ENCODE assay signal across 8 mouse cellular contexts in genomic region chr1:51265118-51265800, GRCm38 (mm10). TPM values are rescaled to one million over a fixed set of nuclear protein-coding genes. Genes with fewer than 3 reads are reported as not detected.
DNase-seq lines count a peak whose midpoint lies in the region; ATAC-seq and TF ChIP-seq lines count a peak whose summit lies in the region.

No protein-coding gene starts in this region.

- no peaks in the 10 kb centered on the region for H3K27me3 ChIP-seq in liver, adult 2 months (ENCODE audit: control insufficient read depth, insufficient read depth, low read length)
- H3K27me3 ChIP-seq in liver, embryonic 11.5 days (replicated peaks; ENCODE audit: control insufficient read depth, insufficient read depth, low read length) = no peaks in the 10 kb centered on the region
- no peaks in the 10 kb centered on the region for H3K27me3 ChIP-seq in stomach, embryonic 15.5 days (replicated peaks)
- H3K27me3 ChIP-seq in forebrain, embryonic 11.5 days (ENCODE audit: control insufficient read depth, insufficient read depth, low read length) = no peaks in the 10 kb centered on the region

- peak overlapping the region; percentile 64 for H3K27ac ChIP-seq in liver, adult 2 months (replicated peaks; ENCODE audit: insufficient read depth, low read depth, low read length)
- H3K27ac ChIP-seq in liver, embryonic 11.5 days (ENCODE audit: low read depth, low read length) = no peak overlapping the region
- peak overlapping the region; percentile 66 for H3K27ac ChIP-seq in stomach, embryonic 15.5 days
- no peak overlapping the region for H3K27ac ChIP-seq in forebrain, embryonic 11.5 days (ENCODE audit: low read depth, low read length)

- no peak for TF ChIP-seq POLR2A in liver, adult 2 months (IDR thresholded peaks at IDR 0.05; ENCODE audit: extremely low read depth, insufficient read depth, low read length)

- no peak for ATAC-seq in liver, embryonic 11.5 days (replicated peaks; ENCODE audit: low FRiP score)
- ATAC-seq in stomach, embryonic 15.5 days (ENCODE audit: insufficient read depth, low FRiP score, low read depth) = peak; percentile 48; the same call in 1 of the 2 replicates
- ATAC-seq in erythroid progenitor cell, adult 5-6 weeks (replicated peaks; ENCODE audit: low FRiP score, poor library complexity, severe bottlenecking) = no peak
- no peak for ATAC-seq in forebrain, embryonic 11.5 days (replicated peaks; ENCODE audit: low FRiP score)

- TF ChIP-seq CTCF in liver, adult 2 months (IDR thresholded peaks at IDR 0.05; ENCODE audit: low read depth, low read length) = no peak

- WGBS in liver, adult 2 months = 34% methylated on average over 5 of the region's 5 CpGs
- WGBS in liver, embryonic 11.5 days = 43% methylated on average over 5 of the region's 5 CpGs
- WGBS in stomach, embryonic 15.5 days = 20% methylated on average over 5 of the region's 5 CpGs
- WGBS in forebrain, embryonic 11.5 days = 61% methylated on average over 5 of the region's 5 CpGs

- H3K4me3 ChIP-seq in liver, adult 2 months (ENCODE audit: insufficient read depth, low read depth, low read length) = no peak overlapping the region
- no peak overlapping the region for H3K4me3 ChIP-seq in liver, embryonic 11.5 days (ENCODE audit: low read depth, low read length)
- no peak overlapping the region for H3K4me3 ChIP-seq in stomach, embryonic 15.5 days (replicated peaks)
- H3K4me3 ChIP-seq in forebrain, embryonic 11.5 days (ENCODE audit: low read depth, low read length) = no peak overlapping the region

- no peaks in the 10 kb centered on the region for H3K79me2 ChIP-seq in liver, adult 2 months (ENCODE audit: control insufficient read depth, insufficient read depth, low read length)

- no peaks in the 10 kb centered on the region for H3K36me3 ChIP-seq in liver, adult 2 months (ENCODE audit: control insufficient read depth, insufficient read depth, low read length)
- H3K36me3 ChIP-seq in liver, embryonic 11.5 days (ENCODE audit: control insufficient read depth, insufficient read depth, low read length) = no peaks in the 10 kb centered on the region
- no peaks in the 10 kb centered on the region for H3K36me3 ChIP-seq in stomach, embryonic 15.5 days
- no peaks in the 10 kb centered on the region for H3K36me3 ChIP-seq in forebrain, embryonic 11.5 days (ENCODE audit: control insufficient read depth, insufficient read depth, low read length)

- no peak overlapping the region for H3K4me2 ChIP-seq in liver, embryonic 11.5 days
- H3K4me2 ChIP-seq in stomach, embryonic 15.5 days = no peak overlapping the region
- no peak overlapping the region for H3K4me2 ChIP-seq in forebrain, embryonic 11.5 days (ENCODE audit: low read depth, low read length, severe bottlenecking)

- DNase-seq in liver, adult 2 months (ENCODE audit: extremely low read depth, low read depth, low spot score) = peak; percentile 41
- no peak for DNase-seq in liver, embryonic 11.5 days (ENCODE audit: low spot score)
- DNase-seq in heart, adult 9 months (ENCODE audit: low spot score in 2 of 2) = peak; percentile 79 to 85
- DNase-seq in kidney, postnatal 14 days = peak; percentile 71
- DNase-seq in right cerebral cortex, adult 2 months (ENCODE audit: low spot score in 2 of 2) = no peak
- no peak for DNase-seq in forebrain, embryonic 11.5 days (ENCODE audit: low spot score)

- no peaks in the 10 kb centered on the region for H3K9me3 ChIP-seq in liver, embryonic 11.5 days (ENCODE audit: control insufficient read depth, low read length)
- no peaks in the 10 kb centered on the region for H3K9me3 ChIP-seq in stomach, embryonic 15.5 days
- no peaks in the 10 kb centered on the region for H3K9me3 ChIP-seq in forebrain, embryonic 11.5 days (ENCODE audit: control insufficient read depth, low read length)

- H3K4me1 ChIP-seq in liver, adult 2 months (ENCODE audit: control insufficient read depth, insufficient read depth, low read length) = peaks cover 2% of the 10 kb centered on the region; the same call in 1 of the 2 replicates
- H3K4me1 ChIP-seq in liver, embryonic 11.5 days (replicated peaks; ENCODE audit: control insufficient read depth, insufficient read depth, low read length) = no peaks in the 10 kb centered on the region; the same call in 1 of the 2 replicates
- H3K4me1 ChIP-seq in stomach, embryonic 15.5 days = peaks cover 11% of the 10 kb centered on the region; the same call in 1 of the 2 replicates
- H3K4me1 ChIP-seq in forebrain, embryonic 11.5 days (replicated peaks; ENCODE audit: control insufficient read depth, insufficient read depth, low read length) = no peaks in the 10 kb centered on the region

- no peak overlapping the region for H3K9ac ChIP-seq in liver, adult 2 months (ENCODE audit: low read depth, low read length)
- no peak overlapping the region for H3K9ac ChIP-seq in liver, embryonic 11.5 days (ENCODE audit: low read depth, low read length)
- no peak overlapping the region for H3K9ac ChIP-seq in stomach, embryonic 15.5 days
- no peak overlapping the region for H3K9ac ChIP-seq in forebrain, embryonic 11.5 days (ENCODE audit: low read length)

RNA-seq across cellular contexts. Expression of gene Cavin2, which starts 23.7 kb away (rescaled TPM):
- 17.6 and 18.1 TPM in 2 replicates for total RNA-seq in liver, adult 2 months (2014; rRNA removed)
- 5.9 and 6.4 TPM in 2 replicates for polyA plus RNA-seq in liver, adult 2 months (2012; rRNA removed)
- polyA plus RNA-seq in liver, embryonic 11.5 days (2014; fragmentation: Nextera tagmentation; extraction: Ambion mirVana) = 31.1 and 34.5 TPM in 2 replicates
- polyA plus RNA-seq in stomach, embryonic 15.5 days (2015; fragmentation: Nextera tagmentation; extraction: Ambion mirVana) = 83.9 and 87.4 TPM in 2 replicates
- total RNA-seq in erythroid progenitor cell, adult 5-6 weeks (2015; ENCODE audit: low replicate concordance) = 0.36 and 0.84 TPM in 2 replicates
- total RNA-seq in erythroid progenitor cell, adult 5-6 weeks (2017; ENCODE audit: low replicate concordance) = 0.61 and 1.2 TPM in 2 replicates
- polyA plus RNA-seq in forebrain, embryonic 11.5 days (2014; fragmentation: Nextera tagmentation; extraction: Ambion mirVana) = 1.8 and 2.7 TPM in 2 replicates

Comparison
In these comparisons a context has a peak if more than half of its experiments do, and no peak if none do; other contexts are left out.
1. DNase-seq: peak in liver, adult 2 months (single experiment), heart, adult 9 months (2 of 2) and kidney, postnatal 14 days (single experiment); none in liver, embryonic 11.5 days (single experiment), right cerebral cortex, adult 2 months (0 of 2) and forebrain, embryonic 11.5 days (single experiment).
2. H3K27ac ChIP-seq: peak in liver, adult 2 months (single experiment) and stomach, embryonic 15.5 days (single experiment); none in liver, embryonic 11.5 days (single experiment) and forebrain, embryonic 11.5 days (single experiment).